Mouse (Mus musculus): ENCODE results near the gene Glra1.

- no peak for TF ChIP-seq CTCF (IDR thresholded peaks at IDR 0.05; ENCODE audit: low read depth, low read length)
- TF ChIP-seq POLR2A (IDR thresholded peaks at IDR 0.05; ENCODE audit: extremely low read depth, insufficient read depth, low read length): no peak
These were observed 13.6 kb downstream of the Glra1 start for GRCm38 (mm10) chr11:55594411-55594810.
